Mouse (Mus musculus) activated CD4-positive, CD25-positive, alpha-beta regulatory T cell, adult 4 months (primary cell): ENCODE measurements around the gene Olfr1123. TPM values are rescaled to one million over a fixed set of nuclear protein-coding genes. Genes with fewer than 3 reads are reported as not detected.
"Not testable (repeated sequence)": the region's sequence is repeated elsewhere in the genome, so short reads cannot be mapped to it uniquely, and the experiment has no call there.

Experiments
- ATAC-seq: one replicate; pipeline ENCODE4 v1.8.0; 2017
- polyA plus RNA-seq, 2 experiments: library from polyadenylated mRNA; unstranded; fragments of 100-300 nt; shearing (Covaris generic); gene quantifications; one replicate each; pipeline ENCODE4 v1.2.1; 2017

The Olfr1123 gene
- polyA plus RNA-seq = not detected

- no peak for ATAC-seq
Measured at GRCm38 (mm10) chr2:87416335-87416734, at the start of gene Olfr1123. Gene Olfr1123 (plus strand): TSS chr2:87416635.

- ATAC-seq = no peak
Measured at GRCm38 (mm10) chr2:87369595-87369994, 46.8 kb upstream of the Olfr1123 start, which contains the start of gene Olfr1121. Gene Olfr1121 (plus strand): TSS chr2:87369895.

GRCm38 (mm10) chr2:87371726-87372125, 44.7 kb upstream of the Olfr1123 start:
- ATAC-seq = no peak

DNA sequence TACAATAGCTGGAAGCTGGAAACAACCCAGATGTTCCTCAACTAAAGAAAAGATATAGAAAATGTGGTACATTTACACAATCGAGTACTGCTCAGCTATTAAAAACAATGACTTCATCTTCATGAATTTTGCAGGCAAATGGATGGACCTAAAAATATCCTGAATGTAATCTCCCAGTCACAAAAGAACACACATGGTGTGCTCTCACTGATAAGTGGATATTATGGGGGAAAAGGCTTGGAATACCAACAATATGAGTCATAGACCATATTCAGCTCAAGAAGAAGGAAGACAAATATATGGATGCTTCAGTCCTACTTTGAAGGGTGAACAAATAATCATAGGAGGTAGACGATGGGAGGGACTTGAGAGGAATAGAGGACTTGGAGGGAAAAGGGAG, 32.5 kb upstream of the Olfr1123 start:
- no peak for ATAC-seq

GRCm38 (mm10) chr2:87385549-87385948, 30.9 kb upstream of the Olfr1123 start, which contains the start of gene Olfr1122:
Gene Olfr1122 (plus strand): TSS chr2:87385849.
- no peak for ATAC-seq

DNA sequence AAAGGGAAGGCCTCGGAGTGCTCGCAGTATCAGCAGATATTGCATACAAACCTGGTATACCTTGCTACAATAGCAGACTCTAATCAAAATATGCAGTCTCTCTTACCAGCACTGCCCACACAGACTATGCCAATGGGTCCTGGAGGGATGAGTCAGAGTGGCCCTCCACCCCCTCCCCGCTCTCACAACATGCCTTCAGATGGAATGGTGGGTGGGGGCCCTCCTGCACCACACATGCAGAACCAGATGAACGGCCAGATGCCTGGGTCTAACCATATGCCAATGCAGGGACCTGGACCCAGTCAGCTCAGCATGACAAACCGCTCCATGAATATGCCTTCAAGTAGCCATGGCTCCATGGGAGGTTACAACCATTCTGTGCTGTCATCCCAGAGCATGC, 22.8 kb upstream of the Olfr1123 start:
- ATAC-seq = peak; percentile 46

DNA sequence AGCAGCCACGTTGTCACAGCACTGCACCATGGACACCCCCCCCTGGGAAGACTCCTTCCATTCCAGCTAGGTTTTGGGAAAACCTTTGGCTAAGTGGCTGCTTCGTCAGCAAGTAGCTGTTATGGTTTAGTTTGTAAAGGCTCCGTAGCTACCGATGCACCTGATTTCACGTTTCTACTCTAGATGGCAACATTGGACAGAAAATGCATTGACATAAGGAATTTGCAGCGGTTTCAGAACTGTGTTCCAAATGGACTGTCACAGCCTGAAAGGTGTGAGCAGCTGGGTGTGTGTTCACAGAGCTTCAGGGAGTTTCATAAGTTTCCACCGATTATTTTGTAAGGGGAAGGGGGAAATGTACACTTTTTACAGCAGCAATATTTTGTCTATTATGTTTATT, 21.7 kb upstream of the Olfr1123 start:
- not testable (repeated sequence) for ATAC-seq

GRCm38 (mm10) chr2:87429975-87430374, 13.5 kb downstream of the Olfr1123 start, which contains the start of gene Olfr1124:
Gene Olfr1124 (plus strand): TSS chr2:87430275.
- ATAC-seq = no peak

GRCm38 (mm10) chr2:87437731-87438130, 21.3 kb downstream of the Olfr1123 start:
- no peak for ATAC-seq

DNA sequence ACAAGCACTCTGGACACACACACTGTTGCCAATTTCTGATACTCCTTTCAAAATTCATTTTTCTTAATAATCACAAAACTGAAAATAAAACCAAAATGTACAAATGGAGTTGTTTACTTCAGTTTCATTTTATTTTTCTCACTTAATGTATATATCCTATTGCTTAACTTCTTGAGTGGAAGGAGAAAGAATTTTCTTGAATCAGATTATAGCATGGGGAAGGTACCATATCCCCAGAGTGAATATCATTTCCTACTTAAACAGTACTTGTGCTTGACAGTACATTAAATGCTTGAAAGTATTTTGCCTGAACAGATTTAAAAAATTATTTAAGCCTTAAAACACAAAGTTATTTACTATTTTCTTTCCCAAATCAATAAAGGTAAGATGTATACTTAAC, 37.2 kb downstream of the Olfr1123 start, which contains the start of gene Olfr1126:
TSS of gene Olfr1126 (plus strand) at position 301 of the 400 bp plus-strand sequence.
- ATAC-seq = no peak

- ATAC-seq = peak; percentile 28
Measured at GRCm38 (mm10) chr2:87461769-87462168, 45.3 kb downstream of the Olfr1123 start.

Other genes with a start within 250 kb of the Olfr1123 start
- gene Olfr1112, start 228.8 kb upstream of the Olfr1123 start, polyA plus RNA-seq = not detected
- not detected for gene Olfr1113, start 207.7 kb upstream of the Olfr1123 start, polyA plus RNA-seq
- not detected for gene Olfr1115, start 168.6 kb upstream of the Olfr1123 start, polyA plus RNA-seq
- gene Olfr1116, start 149.1 kb upstream of the Olfr1123 start, polyA plus RNA-seq = under 1 TPM in 1 of 2 experiments, not detected in 1; 0.07 TPM
- not detected for gene Olfr1118, start 109.1 kb upstream of the Olfr1123 start, polyA plus RNA-seq
- not detected for gene Olfr1120, start 61.8 kb upstream of the Olfr1123 start, polyA plus RNA-seq
- gene Olfr1121, start 46.7 kb upstream of the Olfr1123 start, polyA plus RNA-seq = not detected
- gene Olfr1122, start 30.8 kb upstream of the Olfr1123 start, polyA plus RNA-seq = not detected
- 1 to 10 TPM in 1 of 2 experiments, not detected in 1; 1.8 TPM for gene Olfr1124, start 13.6 kb downstream of the Olfr1123 start, polyA plus RNA-seq
- not detected for gene Olfr1126, start 37.3 kb downstream of the Olfr1123 start, polyA plus RNA-seq
- gene Pramel7, start 80.5 kb downstream of the Olfr1123 start, polyA plus RNA-seq = not detected
- not detected for gene Pramel6, start 89.9 kb downstream of the Olfr1123 start, polyA plus RNA-seq
- gene Olfr153, start 115.2 kb downstream of the Olfr1123 start, polyA plus RNA-seq = not detected
- gene Olfr1128, start 128.9 kb downstream of the Olfr1123 start, polyA plus RNA-seq = under 1 TPM in 1 of 2 experiments, not detected in 1; 0.36 TPM
- gene Olfr1129, start 157.3 kb downstream of the Olfr1123 start, polyA plus RNA-seq = not detected
- gene Olfr1130, start 189.6 kb downstream of the Olfr1123 start, polyA plus RNA-seq = not detected
- gene Olfr1131, start 210.5 kb downstream of the Olfr1123 start, polyA plus RNA-seq = not detected
- gene Olfr1132, start 220.9 kb downstream of the Olfr1123 start, polyA plus RNA-seq = not detected
- gene Olfr1133, start 230.7 kb downstream of the Olfr1123 start, polyA plus RNA-seq = not detected
- gene Olfr1134, start 241.8 kb downstream of the Olfr1123 start, polyA plus RNA-seq = not detected